Mouse (Mus musculus) myocyte (in vitro differentiated cells): ENCODE measurements around the gene Dgkd.

ENCODE experiments used
- CEBPB ChIP-seq: IDR thresholded peaks from 2 replicates; pipeline ENCODE4 v1.6.1; 2011; ENCODE audit warnings: mild to moderate bottlenecking, moderate library complexity; ENCODE audit not compliant: poor library complexity, insufficient read depth, severe bottlenecking
- E2F4 ChIP-seq: IDR thresholded peaks from one replicate; pipeline ENCODE4 v1.6.1; 2011; ENCODE audit warnings: mild to moderate bottlenecking, control low read depth, moderate library complexity; ENCODE audit not compliant: insufficient read depth
- MAX ChIP-seq: IDR thresholded peaks from one replicate; pipeline ENCODE4 v1.6.1; 2011; ENCODE audit warnings: low read depth, mild to moderate bottlenecking, control low read depth
- MYOD1 ChIP-seq, 3 experiments: IDR thresholded peaks; one replicate each; pipeline ENCODE4 v1.6.1; 2011; ENCODE audit warnings: control low read depth in 2 of 3, low read depth in 2 of 3, mild to moderate bottlenecking in 2 of 3, moderate library complexity in 1 of 3; ENCODE audit not compliant: insufficient read length in 2 of 3, control insufficient read depth in 1 of 3
- MYOG ChIP-seq, 3 experiments: IDR thresholded peaks; one replicate each; pipeline ENCODE4 v1.6.1; 2011; ENCODE audit warnings: control low read depth in 2 of 3, low read depth in 2 of 3, mild to moderate bottlenecking in 2 of 3; ENCODE audit not compliant: insufficient read length in 2 of 3, control insufficient read depth in 1 of 3, insufficient read depth in 1 of 3
- POLR2A ChIP-seq: IDR thresholded peaks from one replicate; pipeline ENCODE4 v1.6.1; 2011; ENCODE audit warnings: low read depth, mild to moderate bottlenecking, control low read depth, moderate library complexity; ENCODE audit not compliant: insufficient read length
- POLR2AphosphoS2 ChIP-seq: IDR thresholded peaks from one replicate; pipeline ENCODE4 v1.6.1; 2011; ENCODE audit warnings: low read depth, control low read depth; ENCODE audit not compliant: insufficient read length
- REST ChIP-seq: IDR thresholded peaks from one replicate; pipeline ENCODE4 v1.6.1; 2011; ENCODE audit warnings: mild to moderate bottlenecking, control low read depth, moderate library complexity; ENCODE audit not compliant: insufficient read depth, insufficient read length
- SRF ChIP-seq: IDR thresholded peaks from one replicate; pipeline ENCODE4 v1.6.1; 2011; ENCODE audit warnings: low read depth; ENCODE audit not compliant: control insufficient read depth, insufficient read length
- USF1 ChIP-seq: IDR thresholded peaks from one replicate; pipeline ENCODE4 v1.6.1; 2011; ENCODE audit warnings: low read depth, mild to moderate bottlenecking, control low read depth, moderate library complexity

DNA sequence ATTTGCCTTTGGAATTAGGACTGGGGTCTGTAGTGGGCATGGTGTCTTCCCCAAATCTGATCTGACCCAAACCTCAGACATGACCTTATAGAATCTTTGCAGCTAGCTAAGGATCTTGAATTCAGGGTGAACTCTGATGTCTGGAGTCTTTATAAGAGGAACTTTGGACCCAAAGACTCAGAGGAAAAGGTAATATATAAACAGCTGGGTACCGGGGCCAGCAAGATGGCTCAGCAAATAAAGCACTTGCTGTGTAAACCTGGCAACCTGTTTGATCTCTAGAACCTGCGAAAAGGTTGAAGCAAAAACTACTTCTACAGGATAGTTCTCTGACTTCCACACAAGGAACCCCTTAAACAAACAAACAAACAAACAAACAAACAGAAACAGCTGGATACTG lies 5.4 kb downstream of the Dgkd start:
- TF ChIP-seq POLR2AphosphoS2 = no peak
- TF ChIP-seq REST = no peak
- TF ChIP-seq POLR2A = no peak
- TF ChIP-seq MYOG (IDR thresholded peaks at IDR 0.05; ENCODE audit: control insufficient read depth in 1 of 3, insufficient read depth in 1 of 3, insufficient read length in 2 of 3, low read depth in 2 of 3) = no peak
- no peak for TF ChIP-seq USF1
- TF ChIP-seq CEBPB = no peak
- no peak for TF ChIP-seq MAX
- no peak for TF ChIP-seq SRF
- TF ChIP-seq MYOD1 (IDR thresholded peaks at IDR 0.05; ENCODE audit: control insufficient read depth in 1 of 3, insufficient read length in 2 of 3, low read depth in 2 of 3) = no peak
- no peak for TF ChIP-seq E2F4
